Mouse (Mus musculus) c-Kit-positive CD71-positive TER-119-negative erythroid progenitor cells, embryonic 14.5 days (primary cell): ENCODE measurements around the gene Dcun1d4.

Experiments
- DNase-seq: peaks from one replicate; pipeline ENCODE4 v3.0.0-alpha.2; 2013; ENCODE audit warnings: low read depth

Gene Dcun1d4

DNA sequence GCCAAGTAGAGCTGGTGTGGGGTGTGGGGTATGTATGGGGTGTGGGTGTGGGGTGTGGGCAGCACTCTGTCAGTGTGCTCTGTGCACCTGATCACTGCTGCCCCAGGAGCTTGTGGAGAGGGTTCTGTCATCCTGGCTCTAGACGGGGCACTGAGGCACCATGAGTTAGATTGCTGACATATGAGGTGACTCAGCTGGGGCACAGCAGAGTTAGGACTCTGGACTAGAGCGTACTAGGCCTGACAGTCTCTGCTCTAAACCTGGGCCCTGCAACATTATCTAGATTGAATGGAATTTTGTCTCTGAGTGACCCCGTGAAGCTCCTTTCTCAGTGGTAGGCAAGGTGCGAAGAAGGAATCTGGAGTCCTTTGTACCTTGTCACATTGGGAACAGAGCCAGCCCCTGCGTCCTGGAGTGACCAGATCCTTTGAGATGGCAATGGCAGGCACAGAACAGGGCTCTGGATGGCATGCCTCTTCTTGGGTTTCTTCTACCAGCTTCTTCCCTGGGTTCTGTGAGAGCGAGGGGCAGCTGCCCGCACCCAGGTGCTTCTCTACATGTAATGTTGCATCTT, 20.2 kb downstream of the Dcun1d4 start:
- DNase-seq = no peak

DNA sequence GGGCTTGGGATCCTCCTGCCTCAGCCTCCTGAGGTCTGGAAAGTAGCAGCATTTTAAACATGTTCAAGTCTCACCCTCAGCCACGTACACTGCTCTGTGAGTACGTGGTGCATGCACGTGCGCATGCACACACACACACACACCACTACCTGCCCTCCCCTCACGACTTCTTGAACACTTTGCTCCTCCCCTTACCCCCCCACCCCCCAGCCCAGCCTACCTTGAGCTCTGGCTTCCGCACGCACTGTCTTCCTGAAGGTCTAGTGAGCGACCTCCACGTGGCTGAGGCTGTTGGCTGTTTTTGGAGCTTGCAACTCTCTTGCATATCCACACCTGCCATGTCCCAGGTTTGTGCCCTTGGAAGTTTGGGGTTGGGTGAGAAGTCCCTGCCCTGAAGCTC, 21.6 kb downstream of the Dcun1d4 start:
- no peak for DNase-seq

DNA sequence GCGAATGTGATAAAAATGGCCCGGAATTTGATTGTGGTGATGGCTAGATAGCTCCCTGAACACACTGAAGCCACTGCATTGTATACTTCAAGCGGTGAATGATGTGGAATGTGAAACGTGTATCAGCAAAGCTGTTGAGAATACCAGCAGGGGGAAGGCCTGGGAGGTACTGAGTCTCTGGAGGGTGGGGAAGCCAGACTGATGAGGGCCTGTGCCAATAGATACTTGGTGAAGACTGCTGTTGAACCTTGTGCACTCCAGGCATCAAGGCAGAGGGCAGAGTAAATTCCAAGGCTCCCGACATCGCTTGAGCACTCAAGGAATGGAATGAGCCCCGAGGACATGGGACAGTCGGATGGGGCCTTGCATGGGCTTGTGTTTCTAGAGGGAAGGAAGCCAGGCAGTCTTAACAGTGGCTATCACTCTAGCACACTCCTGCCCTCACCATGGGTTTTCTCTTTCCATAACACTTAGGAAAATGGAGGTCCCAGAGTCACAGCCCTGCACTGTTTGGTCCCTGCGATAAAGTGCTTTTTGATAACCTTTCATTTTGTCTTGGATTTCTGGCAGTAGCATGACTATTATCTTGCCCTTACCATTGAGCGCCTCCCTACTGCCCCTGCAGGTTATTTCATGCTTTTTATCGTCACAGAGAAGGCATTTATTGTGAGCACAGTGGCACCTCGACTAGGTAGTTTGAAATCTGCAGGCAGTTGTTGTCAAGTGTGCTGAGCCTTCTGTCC, 22.4 kb downstream of the Dcun1d4 start:
- peak; percentile 57 for DNase-seq

DNA sequence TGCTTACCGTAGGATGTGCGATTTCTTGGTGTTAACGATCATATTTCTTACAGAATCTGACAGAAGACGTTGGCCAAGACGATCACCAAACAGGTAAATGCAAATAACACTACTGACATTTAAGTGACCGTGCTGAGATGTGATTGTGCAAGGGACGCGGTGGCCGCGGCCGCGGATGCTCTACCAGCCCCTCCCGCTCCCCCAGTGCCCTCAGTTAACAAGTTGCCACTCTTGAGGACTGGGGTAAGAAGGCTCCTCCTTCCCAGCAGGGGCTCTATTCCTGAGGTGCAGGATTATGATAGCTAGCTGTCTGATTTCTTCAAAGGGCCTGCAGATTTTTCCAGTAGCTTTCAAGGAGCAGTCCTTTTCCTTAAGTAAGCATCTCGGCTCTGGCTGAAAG, 30.3 kb downstream of the Dcun1d4 start:
- no peak for DNase-seq

DNA sequence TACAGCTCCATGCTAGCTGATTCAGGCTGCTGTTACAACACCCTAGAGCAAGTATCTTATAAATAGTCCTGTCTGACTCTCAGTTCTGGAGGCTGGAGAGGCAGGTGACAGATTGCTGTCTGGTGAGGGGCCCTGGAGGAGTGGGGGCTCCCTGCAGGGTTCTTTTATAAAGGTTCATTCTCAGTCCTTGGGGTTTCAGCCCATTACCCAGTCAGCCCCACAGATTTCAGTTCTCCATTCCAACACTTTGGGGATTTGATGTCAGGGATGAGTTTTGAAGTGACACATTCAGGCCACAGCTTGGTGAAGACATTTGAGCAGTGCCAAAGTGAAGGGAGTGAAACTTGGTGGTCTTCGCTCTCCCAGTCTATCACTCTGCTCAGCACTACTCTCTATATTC, 31.4 kb downstream of the Dcun1d4 start:
- no peak for DNase-seq

DNA sequence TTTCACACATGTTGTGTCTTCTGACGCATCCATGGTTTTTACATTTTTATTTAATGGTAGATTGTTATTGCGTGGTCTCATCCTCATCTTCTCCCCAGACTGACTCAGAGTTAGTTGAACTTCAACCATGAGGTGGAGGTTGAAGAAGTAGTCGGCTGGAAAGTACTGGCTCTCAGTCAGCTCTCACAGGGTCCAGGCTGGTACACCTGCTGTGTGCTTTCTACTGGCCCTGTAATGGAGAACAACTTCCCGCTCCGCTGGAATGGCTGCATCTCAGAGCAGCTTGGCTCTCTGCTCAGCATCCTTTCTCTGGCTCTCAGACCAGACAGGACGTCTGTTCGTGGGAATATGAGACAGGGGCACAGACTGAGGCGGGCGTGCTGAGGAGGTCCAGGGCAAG, 31.9 kb downstream of the Dcun1d4 start:
- no peak for DNase-seq

DNA sequence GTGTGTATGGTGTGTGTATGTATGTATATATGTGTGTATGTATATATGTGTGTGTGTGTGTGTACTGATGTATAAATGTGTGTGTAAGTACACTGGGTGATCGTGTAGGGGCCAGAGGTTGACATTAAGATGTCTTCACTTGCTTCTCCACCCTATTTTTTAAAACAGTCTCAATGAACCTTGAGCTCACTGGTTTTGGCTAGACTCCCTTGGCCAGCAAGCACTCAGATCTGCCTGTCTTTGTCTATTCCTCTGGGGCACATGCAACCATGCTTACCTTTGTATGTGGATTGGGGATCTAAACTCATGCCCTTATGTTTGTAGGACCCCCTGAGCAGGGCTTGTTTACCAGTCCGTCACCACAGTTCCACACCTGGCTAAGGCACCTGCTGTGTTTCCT, 33.4 kb downstream of the Dcun1d4 start:
- no peak for DNase-seq

DNA sequence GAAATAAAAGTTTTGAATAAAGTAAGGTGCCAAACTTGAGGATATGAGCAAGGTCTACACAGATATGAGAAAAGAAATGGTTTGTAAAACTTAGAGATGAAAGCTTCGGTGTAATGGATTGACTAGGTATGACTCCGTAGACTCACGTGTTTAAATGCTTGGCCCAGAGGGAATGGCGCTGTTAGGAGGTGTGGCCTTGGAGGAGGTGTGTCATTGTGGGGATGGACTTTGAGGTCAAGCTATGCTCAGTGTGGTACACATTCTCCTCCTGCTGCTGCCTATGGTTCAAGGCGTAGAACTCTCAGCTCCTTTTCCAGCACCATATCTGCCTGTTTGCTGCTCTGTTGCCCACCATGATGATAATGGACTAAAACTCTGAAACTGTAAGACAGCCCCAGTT, 36.5 kb downstream of the Dcun1d4 start:
- DNase-seq = no peak

DNA sequence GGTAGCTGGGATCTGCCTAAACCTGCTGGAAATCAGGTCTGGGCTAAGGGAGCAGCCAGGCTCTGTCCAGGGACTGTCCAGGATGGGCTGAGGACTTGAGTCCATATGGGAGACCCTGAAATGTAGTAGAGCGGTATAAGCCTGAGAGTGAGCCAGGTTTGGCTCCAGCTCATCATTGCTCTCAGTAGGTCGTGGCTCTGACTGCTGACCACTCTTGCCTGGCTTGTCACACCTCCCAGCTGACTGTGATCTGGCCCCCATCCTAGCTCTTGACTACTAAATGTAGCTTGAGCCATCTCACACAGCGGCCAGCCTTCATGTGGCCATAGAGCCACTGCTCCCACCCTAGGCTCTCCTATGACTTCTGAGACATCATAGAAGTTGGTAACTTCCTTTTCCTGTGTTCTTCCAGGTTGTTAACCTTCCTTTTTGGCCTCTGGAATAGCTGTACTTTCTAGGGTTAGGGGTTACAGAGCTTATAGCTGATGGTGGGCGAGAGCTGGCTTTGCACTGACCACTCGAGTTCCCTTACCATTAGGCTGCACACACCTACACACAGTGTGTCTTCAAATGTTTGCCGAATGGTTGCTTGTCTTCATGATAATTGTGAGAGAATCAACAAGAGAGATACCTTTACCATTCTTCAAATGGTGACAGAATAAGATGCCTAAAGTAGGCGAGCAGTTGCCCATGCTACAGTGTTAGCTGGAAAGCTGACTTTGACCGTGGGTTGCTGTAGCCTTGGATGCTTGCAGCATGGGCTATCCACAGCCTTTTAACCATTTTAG, 37.8 kb downstream of the Dcun1d4 start:
- no peak for DNase-seq

DNA sequence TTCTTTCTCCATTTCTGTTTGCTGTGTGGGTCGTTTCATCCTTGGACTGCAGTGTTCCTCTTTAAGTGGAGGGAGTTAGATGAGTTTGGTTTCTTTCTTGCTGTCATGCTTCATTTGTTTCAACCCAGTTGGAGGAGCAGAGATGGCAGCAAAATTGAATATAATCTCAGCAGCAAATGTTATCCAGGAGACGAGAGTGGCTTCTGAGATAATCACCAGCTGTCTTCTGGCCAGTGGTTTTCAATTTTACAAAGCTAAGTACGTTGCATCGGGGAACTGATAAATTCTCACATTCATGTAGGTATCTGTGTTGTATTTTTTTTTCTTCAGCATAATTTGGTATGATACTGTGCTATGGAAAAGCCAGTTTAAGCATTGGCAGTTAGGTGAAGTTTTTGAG, 40.0 kb downstream of the Dcun1d4 start:
- DNase-seq = no peak

DNA sequence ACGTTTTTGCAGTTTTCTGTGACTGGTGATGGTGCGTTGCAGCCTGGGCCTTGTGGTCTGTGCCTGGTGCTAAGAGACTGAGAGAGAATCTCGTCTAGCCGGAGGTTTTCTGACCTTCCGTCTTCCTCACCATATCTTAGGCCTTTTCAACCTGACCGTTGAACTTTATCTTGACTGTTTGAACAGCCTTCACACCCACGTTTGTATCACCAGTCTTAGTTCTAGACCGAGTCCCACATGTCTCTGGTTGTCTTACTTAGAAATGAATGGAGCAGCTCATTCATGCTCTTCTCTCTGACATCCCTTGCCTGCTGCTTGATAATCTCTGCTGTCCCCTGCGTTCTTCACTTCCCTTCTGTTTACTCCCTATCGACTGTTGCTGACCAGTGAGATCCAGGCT, 42.4 kb downstream of the Dcun1d4 start:
- DNase-seq = no peak

DNA sequence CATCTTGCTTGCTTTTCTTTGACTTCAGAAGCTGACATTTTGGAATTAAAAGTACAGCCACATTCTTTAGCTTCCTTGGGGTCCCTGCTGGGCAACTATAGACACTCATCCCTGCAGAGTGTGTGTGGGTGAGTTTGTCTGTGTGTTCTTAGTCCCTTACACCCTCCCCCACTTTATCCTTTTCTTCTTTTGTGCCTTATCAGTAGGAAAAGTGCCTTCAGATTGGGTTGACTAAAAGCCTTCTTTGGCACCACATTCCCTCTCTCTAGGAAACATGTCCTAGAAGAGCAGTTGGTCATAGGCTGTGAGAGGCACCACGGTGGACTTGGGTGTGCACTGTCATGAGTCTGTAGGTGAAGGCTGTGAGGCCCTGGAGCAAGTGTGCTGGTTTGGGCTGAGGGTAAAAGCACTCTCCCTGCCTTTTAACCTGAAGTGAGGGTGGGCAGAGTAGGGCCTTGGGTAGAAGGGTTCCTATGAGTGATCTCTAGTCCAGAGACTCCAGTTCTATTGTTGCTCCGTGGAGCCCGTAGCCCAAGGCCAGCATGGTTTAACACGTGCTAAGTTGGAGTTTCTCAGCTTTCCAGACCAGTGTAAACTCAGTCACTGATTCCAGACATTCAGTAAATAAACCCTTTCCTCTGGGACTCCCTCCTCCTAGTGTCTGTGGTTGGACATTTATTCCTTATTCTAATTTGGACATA, 43.6 kb downstream of the Dcun1d4 start:
- no peak for DNase-seq

DNA sequence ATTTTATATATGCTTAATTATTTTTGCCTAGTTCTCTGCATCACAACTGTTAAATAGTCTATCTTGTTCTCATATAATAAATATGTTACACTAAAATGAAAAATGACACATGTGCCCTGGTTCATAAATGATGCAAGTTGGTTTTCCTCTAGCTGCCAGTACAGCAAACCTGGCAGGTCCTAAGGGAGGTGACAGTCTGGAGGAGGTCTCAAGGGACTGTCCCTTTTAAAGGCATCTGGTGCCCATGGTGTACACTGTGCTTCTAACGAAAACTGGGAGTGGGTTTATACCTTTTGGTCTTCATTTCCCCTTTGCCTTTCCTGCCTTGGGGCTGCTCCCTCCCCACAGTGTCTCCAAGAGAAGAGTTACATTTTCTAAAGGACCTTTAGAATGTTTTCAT, 51.4 kb downstream of the Dcun1d4 start:
- DNase-seq = no peak

DNA sequence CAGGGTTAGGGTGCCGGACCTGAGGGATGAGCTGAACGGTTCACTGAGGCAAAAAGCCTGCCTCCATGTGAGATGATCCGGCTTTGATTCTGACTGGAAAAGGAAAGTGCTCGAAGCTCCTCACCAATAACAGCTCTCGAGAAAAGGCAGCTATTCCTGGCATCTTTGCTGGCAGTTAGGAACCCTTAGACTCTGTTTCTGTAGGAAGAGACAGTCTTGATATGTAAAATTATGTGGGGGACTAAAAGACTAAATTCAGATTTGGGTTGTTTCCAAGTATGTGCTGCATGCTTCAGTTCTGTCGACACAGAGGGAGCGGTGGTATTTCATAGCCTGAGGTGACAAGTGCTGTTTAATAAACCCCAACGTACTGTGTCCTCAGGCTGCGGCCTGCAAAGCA, 52.1 kb downstream of the Dcun1d4 start:
- no peak for DNase-seq

DNA sequence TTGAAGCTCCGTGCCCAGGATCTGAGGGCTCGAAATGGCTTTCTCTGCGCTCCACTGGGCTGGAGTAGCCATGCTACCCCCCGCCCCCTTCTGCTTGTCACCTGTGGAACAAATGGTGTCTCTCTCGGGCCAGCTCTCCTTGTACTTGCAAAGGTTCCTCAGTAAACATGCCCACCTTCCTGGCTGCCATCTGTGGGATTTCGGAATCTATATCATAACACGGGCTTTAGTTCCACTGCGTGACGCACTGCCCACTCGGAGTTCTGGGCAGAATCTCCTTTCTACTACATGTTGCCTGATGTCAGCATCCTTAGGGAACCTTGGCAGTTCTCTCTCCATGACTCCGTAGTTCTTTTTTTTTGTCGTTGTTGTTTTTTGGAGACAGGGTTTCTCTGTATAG, 56.9 kb downstream of the Dcun1d4 start:
- DNase-seq = no peak

DNA sequence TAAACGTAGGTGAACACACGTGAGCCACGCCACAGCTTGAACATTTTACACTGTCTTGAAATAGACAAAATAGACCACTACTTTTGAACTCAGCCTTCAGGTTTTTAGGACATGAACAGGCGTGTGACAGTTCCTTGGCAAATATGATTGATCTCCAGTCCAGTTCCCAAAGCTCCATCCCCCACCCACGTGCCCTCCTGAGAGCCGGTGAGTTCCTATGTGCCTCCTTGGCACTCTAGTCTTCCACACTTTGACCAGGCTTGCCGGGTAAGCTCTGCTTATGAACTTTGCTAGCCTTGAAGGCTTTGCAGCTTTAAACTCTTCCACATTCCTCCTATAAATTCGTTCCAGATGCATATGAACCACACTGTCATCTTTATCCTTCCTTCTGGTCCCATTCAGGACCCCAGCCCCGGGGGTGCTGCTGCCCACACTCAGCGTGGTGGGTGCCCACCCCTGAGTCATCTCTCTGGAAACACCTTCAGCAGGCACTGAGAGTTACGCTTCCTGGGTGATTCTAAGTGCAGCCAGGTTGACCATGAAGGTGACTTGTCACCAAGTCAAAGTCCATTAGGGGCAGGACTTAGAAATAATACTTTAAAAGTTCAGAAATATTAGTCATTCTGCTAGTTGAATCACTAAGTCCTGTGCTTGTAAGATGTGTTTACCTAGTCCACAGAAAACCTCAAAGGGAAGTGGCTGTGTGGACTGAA, 57.9 kb downstream of the Dcun1d4 start:
- no peak for DNase-seq

DNA sequence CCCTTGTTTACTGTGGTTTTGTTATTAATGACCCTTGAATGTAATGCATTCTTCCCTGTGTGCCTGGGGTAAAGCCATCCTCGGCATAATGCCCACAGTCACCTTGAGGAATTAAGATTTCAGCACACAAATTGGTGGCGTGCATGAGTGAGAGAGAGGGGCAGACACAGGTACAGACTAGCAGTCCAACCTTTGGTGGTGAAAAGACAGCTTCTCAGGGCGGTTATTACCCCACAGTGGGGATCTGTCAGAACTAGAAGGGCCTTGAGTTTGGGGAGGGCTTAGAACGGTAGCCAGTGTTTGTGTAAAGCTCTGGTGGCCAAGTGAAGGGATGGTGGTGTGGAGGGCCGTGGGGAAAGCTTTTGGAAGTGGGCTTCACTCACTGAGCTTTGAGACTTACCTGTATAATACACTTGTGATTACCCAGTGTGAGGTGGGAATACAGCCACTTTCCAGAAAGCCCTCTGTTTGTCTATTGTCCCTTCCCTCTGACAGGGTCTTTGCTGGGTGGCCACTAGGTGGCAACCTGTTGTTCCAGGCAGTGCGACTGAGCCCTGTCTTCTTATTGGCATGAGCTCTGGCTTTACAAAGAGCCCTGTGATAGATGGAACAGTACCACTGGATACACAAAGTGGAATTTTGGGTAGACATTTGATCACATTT, 59.2 kb downstream of the Dcun1d4 start:
- DNase-seq = no peak

DNA sequence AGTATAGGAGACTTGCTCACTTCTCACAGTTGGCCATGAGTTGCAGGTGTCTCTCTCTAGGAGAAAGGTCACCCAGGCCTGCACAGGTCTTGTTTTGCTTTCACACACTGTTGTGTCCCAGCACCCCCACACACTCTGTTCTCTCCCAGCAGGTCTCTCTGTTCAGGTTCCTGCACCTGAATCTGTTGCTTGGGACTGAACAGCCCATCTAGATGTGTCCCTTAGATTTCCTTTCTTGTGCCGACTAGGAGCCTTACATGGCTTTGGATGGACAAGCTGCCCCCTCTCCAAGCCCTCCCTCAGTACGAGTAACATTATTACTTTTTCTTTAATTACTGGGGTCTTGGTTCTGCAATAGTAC, 59.7 kb downstream of the Dcun1d4 start:
- DNase-seq = no peak

DNA sequence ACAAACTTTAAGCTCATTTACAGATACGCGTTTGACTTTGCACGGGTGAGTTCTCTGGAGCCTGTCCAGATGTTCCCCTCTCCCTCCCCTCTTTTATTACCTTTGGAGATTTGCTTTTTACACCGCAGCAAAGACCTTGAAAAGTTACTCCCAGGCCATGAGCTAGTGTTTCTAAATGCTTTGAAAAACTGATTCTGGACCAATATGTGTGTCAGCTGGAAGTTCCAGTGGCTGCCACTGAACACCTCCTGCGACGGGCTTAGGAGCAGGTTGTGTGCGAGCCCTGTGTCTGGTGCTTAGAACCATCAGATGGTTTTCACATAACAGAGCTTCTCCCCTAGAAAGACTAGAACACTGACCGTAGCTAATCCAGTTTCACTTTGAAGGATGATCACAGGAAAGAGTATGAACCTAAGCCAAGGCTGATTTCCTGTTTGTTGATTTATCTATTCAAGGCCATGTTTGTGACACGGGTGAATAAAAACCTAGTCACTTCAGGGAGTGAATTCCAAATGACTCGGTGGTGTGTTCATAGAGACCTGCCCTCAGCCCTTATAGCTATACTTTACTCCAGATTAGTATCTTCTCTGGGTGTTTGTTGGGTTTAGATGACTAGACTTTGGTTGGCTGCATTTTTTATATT, 63.4 kb downstream of the Dcun1d4 start:
- no peak for DNase-seq

DNA sequence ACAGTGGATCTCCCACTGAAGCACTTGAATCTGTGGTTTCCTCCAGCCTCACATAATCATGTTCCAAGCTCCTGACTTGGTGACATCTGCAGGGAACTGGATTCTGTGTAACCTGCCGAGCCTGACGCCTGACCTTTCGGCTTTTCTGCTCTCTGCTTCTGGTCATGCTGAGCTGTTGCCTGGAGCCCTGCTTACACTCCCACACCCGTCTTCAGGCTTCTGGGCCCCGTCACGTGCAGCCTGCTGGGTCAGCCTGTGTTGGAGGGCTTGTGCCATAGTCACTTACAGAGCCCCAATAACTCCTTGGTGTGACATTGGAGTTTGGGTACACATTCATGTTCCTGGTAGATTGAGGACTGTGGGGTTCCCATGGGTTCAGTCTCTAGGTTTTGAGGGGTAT, 64.8 kb downstream of the Dcun1d4 start:
- DNase-seq = no peak

DNA sequence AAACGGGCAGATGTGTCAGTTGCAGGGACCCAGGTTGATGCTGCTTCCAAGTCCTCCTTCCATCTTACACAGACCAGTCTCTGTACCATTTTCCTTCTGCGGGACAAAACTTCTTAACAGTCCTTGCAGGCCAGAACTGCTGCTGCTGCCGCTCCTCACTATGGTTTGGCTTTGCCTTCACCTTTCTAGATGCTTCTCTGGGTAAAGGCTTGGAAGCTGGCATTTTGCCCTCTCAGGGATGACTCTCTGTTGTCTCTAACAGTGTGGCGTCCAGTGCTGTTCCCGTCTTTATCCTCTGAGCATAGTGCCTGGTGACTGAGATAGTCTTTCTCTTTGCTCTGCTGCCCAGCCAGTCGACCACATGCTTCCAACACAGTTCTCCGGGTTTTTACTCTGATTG, 66.5 kb downstream of the Dcun1d4 start:
- DNase-seq = no peak
